Mouse (Mus musculus) lung, postnatal 0 days (tissue): ENCODE measurements around the gene Rbp3.

Experiments used
- CTCF ChIP-seq: IDR thresholded peaks from 2 replicates; pipeline ENCODE4 v1.5.1; 2016; ENCODE audit warnings: antibody characterized with exemption, mild to moderate bottlenecking
- EP300 ChIP-seq: IDR thresholded peaks from 2 replicates; pipeline ENCODE4 v1.6.1; 2016; ENCODE audit warnings: antibody characterized with exemption, mild to moderate bottlenecking, control low read depth

- TF ChIP-seq CTCF (no peak), EP300 (no peak)
Observed at GRCm38 (mm10) chr14:33958186-33958585, 4.4 kb downstream of the Rbp3 start.
